Mouse (Mus musculus) hindbrain, embryonic 14.5 days (tissue): ENCODE results near the gene Phkb. TPM values are rescaled to one million over a fixed set of nuclear protein-coding genes. Genes with fewer than 3 reads are reported as not detected.

Experiments
- ATAC-seq: fragments of 200-750 bp; cut with Nextera tagmentation; 2 replicates; pipeline ENCODE4 v1.8.0; 2017; ENCODE audit warnings: moderate number of reproducible peaks, mild to moderate bottlenecking, moderate TSS enrichment, moderate library complexity; ENCODE audit not compliant: low FRiP score
- DNase-seq: peaks from one replicate; pipeline ENCODE4 v3.0.0-alpha.2; 2015; ENCODE audit warnings: low spot score
- H3K27ac ChIP-seq: fragments of 300-500 bp; sonication (generic); 2 replicates; pipeline ENCODE4 v1.5.1; 2014; ENCODE audit warnings: mild to moderate bottlenecking, moderate library complexity
- H3K27me3 ChIP-seq: fragments of 300-500 bp; sonication (generic); 2 replicates; pipeline ENCODE4 v1.6.1; 2014; ENCODE audit warnings: mild to moderate bottlenecking, low read length, mixed read lengths; ENCODE audit not compliant: control insufficient read depth, insufficient read depth
- H3K36me3 ChIP-seq: fragments of 300-500 bp; sonication (generic); replicated peaks from 2 replicates; pipeline ENCODE4 v1.6.1; 2014; ENCODE audit not compliant: control insufficient read depth, insufficient read depth
- H3K4me1 ChIP-seq: fragments of 300-500 bp; sonication (generic); replicated peaks from 2 replicates; pipeline ENCODE4 v1.6.1; 2014; ENCODE audit warnings: antibody characterized with exemption, low read length, mixed read lengths; ENCODE audit not compliant: control insufficient read depth, insufficient read depth
- H3K4me2 ChIP-seq: fragments of 300-500 bp; sonication (generic); replicated peaks from 2 replicates; pipeline ENCODE4 v1.6.1; 2014; ENCODE audit warnings: mild to moderate bottlenecking, moderate library complexity
- H3K4me3 ChIP-seq: fragments of 300-500 bp; sonication (generic); replicated peaks from 2 replicates; pipeline ENCODE4 v1.5.1; 2014; ENCODE audit warnings: mild to moderate bottlenecking, low read length
- H3K9ac ChIP-seq: fragments of 300-500 bp; sonication (generic); 2 replicates; pipeline ENCODE4 v1.6.1; 2014
- H3K9me3 ChIP-seq: fragments of 300-500 bp; sonication (generic); 2 replicates; pipeline ENCODE4 v1.6.1; 2016; ENCODE audit warnings: low read length; ENCODE audit not compliant: control insufficient read depth
- WGBS: fragments of 180-500 bp; shearing (Covaris S2); extraction: QIAGEN DNeasy Blood & Tissue Kit; methylation state at CpG from one replicate; pipeline ENCODE4 v1.1.7; 2014; 5-methylcytosine and 5-hydroxymethylcytosine counted together
- polyA plus RNA-seq: library from polyadenylated mRNA; unstranded; fragments of >200 nt; fragmentation: Nextera tagmentation; extraction: Ambion mirVana; gene quantifications from 2 replicates; pipeline ENCODE4 v1.2.1, GENCODE M21; 2014

Gene Phkb
- polyA plus RNA-seq, 1 experiment from 2014 or later, result 50.8 TPM

DNA sequence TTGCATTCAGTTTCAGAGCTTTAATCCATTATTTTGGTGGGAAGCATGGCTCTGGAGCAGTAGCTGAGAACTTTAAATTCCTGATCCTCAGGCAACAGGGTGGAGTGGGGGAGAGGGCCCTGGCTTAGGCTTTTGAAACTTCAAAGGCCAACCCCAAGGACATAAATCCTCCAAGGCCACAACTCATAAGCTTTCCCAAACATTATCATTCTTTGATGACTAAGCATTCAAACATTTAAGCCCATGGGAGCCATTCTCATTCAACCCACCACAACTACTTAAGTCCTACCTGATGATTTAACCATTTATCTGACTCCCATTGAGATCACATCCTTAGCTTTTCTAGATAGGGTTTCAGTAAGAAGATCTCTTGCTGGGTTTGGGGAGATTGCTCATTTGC lies 84.2 kb downstream of the Phkb start:
- no peaks in the 10 kb centered on the region for H3K4me1 ChIP-seq
- H3K4me3 ChIP-seq, result no peak overlapping the region
- H3K4me2 ChIP-seq, result no peak overlapping the region
- no peak overlapping the region for H3K9ac ChIP-seq
- no peaks in the 10 kb centered on the region for H3K27me3 ChIP-seq
- DNase-seq, result no peak
- H3K36me3 ChIP-seq, result no peaks in the 10 kb centered on the region
- no peak for ATAC-seq
- H3K27ac ChIP-seq, result no peak overlapping the region
- H3K9me3 ChIP-seq, result no peaks in the 10 kb centered on the region

DNA sequence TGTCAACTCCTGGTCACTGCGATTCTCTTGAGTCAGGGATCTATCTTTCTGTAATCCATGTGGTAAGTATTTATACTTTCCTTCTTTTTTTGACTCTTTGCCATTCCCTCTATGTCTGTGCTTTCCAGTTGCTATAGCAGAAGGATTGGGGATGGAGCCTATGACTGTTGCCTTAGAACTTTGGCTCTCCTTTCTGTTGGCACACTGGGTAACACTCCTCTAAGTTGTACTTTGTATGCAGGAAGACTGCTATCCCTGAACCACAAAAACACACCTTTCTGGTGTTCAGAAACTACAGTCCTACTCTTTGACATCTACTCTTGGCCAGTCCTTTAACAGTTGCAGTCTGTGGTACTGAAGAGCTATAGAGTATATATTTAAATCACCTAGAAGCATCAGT lies 84.8 kb downstream of the Phkb start:
- 86% methylated on average over 1 of the region's 1 CpGs for WGBS
- no peak for ATAC-seq

DNA sequence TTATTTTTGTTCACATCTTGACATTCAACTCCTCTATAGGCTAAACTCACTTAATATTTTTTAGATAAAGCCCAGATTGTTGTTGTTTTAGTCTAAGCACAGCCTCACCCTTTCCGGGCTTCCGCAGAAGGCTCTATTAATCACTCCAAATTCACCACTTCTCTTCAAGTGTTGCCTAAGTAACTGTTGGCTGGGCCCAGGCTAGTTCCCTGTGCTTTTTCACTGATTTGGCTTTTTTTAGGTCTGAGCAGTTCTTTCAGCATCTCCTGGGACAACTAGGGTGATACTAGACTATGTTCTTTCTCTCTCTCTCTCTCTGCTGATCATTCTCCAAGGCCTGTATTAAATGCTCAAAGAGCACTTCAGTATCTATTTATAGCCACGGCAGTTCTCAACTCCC lies 85.3 kb downstream of the Phkb start:
- Histone ChIP-seq H3K4me3 (no peak overlapping the region), H3K4me1 (no peaks in the 10 kb centered on the region), H3K4me2 (no peak overlapping the region), H3K27me3 (no peaks in the 10 kb centered on the region), H3K27ac (peak overlapping the region; percentile 33; the same call in 1 of the 2 replicates), H3K9me3 (no peaks in the 10 kb centered on the region), H3K36me3 (no peaks in the 10 kb centered on the region), H3K9ac (no peak overlapping the region)
- ATAC-seq, result no peak; the same call in 1 of the 2 replicates
- 64% methylated on average over 3 of the region's 3 CpGs for WGBS
- DNase-seq, result no peak

More for the DNA sequence above, 84.8 kb downstream of the Phkb start:
- H3K9me3 ChIP-seq, result no peaks in the 10 kb centered on the region
- H3K36me3 ChIP-seq, result no peaks in the 10 kb centered on the region
- H3K4me3 ChIP-seq, result no peak overlapping the region
- no peak overlapping the region for H3K9ac ChIP-seq
- H3K4me2 ChIP-seq, result no peak overlapping the region
- no peaks in the 10 kb centered on the region for H3K27me3 ChIP-seq
- H3K4me1 ChIP-seq, result no peaks in the 10 kb centered on the region
- no peak for DNase-seq
- H3K27ac ChIP-seq, result peak overlapping the region; percentile 33; the same call in 1 of the 2 replicates

GRCm38 (mm10) chr8:85936148-85936547 lies 95.4 kb downstream of the Phkb start:
- WGBS, result 93% methylated on average over 5 of the region's 5 CpGs
- no peak overlapping the region for H3K4me3 ChIP-seq
- no peaks in the 10 kb centered on the region for H3K4me1 ChIP-seq
- H3K27me3 ChIP-seq, result no peaks in the 10 kb centered on the region
- no peaks in the 10 kb centered on the region for H3K9me3 ChIP-seq
- no peaks in the 10 kb centered on the region for H3K36me3 ChIP-seq
- no peak overlapping the region for H3K4me2 ChIP-seq
- ATAC-seq, result no peak
- no peak overlapping the region for H3K27ac ChIP-seq
- H3K9ac ChIP-seq, result no peak overlapping the region
- DNase-seq, result no peak

- Histone ChIP-seq H3K4me1 (no peaks in the 10 kb centered on the region), H3K36me3 (peaks cover 5% of the 10 kb centered on the region; the same call in 1 of the 2 replicates), H3K4me3 (no peak overlapping the region), H3K4me2 (no peak overlapping the region), H3K9me3 (no peaks in the 10 kb centered on the region), H3K27me3 (no peaks in the 10 kb centered on the region), H3K27ac (no peak overlapping the region), H3K9ac (no peak overlapping the region)
- WGBS, result 80% methylated on average over 7 of the region's 7 CpGs
- ATAC-seq (no peak), DNase-seq (no peak)
Observed at GRCm38 (mm10) chr8:85937343-85937742, 96.6 kb downstream of the Phkb start.

DNA sequence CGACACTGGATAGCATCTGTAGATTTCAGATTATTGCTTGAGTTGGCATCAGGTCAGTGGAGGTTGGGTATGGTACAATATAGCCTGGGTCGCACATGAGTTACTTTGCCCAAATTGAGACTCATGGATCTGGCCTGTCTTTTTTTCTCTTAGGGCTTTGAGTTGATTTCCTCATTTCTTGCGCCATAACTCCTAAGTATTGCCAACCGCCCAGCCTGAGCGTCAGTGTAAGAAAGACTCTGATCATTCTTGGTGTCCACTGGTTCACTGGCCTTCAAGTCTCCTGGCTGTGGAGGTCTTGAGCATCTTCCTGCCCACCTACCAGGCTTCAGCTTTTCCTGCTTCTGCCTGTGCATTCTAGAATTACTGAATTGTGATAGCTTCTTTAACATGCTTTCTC lies 104.1 kb downstream of the Phkb start:
- DNase-seq (no peak), ATAC-seq (no peak)
- Histone ChIP-seq H3K4me2 (no peak overlapping the region), H3K36me3 (peaks cover 10% of the 10 kb centered on the region; the same call in 1 of the 2 replicates), H3K9ac (no peak overlapping the region), H3K27me3 (no peaks in the 10 kb centered on the region), H3K9me3 (no peaks in the 10 kb centered on the region), H3K4me3 (no peak overlapping the region), H3K4me1 (no peaks in the 10 kb centered on the region), H3K27ac (no peak overlapping the region)
- WGBS, result 95% methylated on average over 5 of the region's 5 CpGs

DNA sequence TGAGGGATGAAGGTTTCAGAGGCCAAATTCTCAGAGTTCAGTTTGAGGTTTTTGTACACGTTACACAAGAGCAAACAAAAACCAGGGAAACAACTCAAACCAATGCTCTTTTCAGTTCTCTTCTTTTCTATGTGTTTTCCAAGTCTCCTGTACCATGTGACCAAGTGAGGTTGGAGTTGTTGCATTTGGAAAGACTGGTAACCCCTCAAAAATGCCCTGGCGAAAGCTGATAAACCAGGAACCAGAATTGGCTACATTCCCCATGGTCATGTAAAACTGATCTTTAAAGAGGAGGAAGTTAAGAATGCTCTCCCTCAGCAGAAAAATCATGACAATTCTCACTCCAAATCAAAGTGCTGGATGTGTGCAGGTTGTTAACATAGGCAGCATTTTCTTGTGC lies 117.6 kb downstream of the Phkb start:
- no peak for ATAC-seq

GRCm38 (mm10) chr8:85959880-85960279 lies 119.1 kb downstream of the Phkb start:
- Histone ChIP-seq H3K4me3 (no peak overlapping the region), H3K27me3 (no peaks in the 10 kb centered on the region), H3K4me1 (no peaks in the 10 kb centered on the region), H3K4me2 (no peak overlapping the region), H3K9ac (no peak overlapping the region), H3K27ac (no peak overlapping the region), H3K36me3 (no peaks in the 10 kb centered on the region), H3K9me3 (no peaks in the 10 kb centered on the region)
- ATAC-seq, result no peak
- 98% methylated on average over 4 of the region's 4 CpGs for WGBS
- no peak for DNase-seq

More for the DNA sequence above, 117.6 kb downstream of the Phkb start:
- Histone ChIP-seq H3K9ac (no peak overlapping the region), H3K9me3 (no peaks in the 10 kb centered on the region), H3K27me3 (no peaks in the 10 kb centered on the region), H3K4me3 (no peak overlapping the region), H3K4me1 (no peaks in the 10 kb centered on the region), H3K27ac (no peak overlapping the region), H3K4me2 (no peak overlapping the region), H3K36me3 (no peaks in the 10 kb centered on the region)
- 94% methylated on average over 2 of the region's 2 CpGs for WGBS
- no peak for DNase-seq

DNA sequence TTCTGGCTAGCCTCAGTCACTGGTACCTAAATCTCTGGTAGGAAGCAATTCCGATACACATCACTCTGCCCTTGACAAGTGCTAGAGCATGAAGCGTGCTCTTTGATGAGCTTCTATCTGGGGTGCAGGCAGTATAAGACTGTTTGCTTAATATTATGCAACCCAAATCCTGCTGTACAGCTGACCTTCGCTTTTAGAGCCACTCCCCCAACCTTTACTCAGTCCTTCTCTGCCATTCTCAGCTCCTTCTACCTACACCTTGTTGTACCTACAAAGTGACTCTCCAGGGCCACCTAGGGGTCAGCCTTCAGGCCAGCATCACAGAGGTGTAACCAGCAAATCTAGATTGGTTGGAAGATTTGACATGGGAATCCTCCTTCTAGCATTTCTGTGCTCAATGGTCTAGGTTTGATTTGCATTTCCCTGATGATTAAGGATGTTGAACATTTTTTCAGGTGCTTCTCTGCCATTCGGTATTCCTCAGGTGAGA lies 136.9 kb downstream of the Phkb start:
- no peaks in the 10 kb centered on the region for H3K27me3 ChIP-seq
- 95% methylated on average over 3 of the region's 4 CpGs for WGBS
- no peak for DNase-seq
- H3K4me1 ChIP-seq, result no peaks in the 10 kb centered on the region
- H3K27ac ChIP-seq, result no peak overlapping the region
- H3K4me3 ChIP-seq, result no peak overlapping the region
- no peak overlapping the region for H3K4me2 ChIP-seq
- H3K9me3 ChIP-seq, result no peaks in the 10 kb centered on the region
- no peak for ATAC-seq
- H3K9ac ChIP-seq, result no peak overlapping the region
- H3K36me3 ChIP-seq, result no peaks in the 10 kb centered on the region

GRCm38 (mm10) chr8:85992911-85993310 lies 152.2 kb downstream of the Phkb start:
- no peak overlapping the region for H3K4me2 ChIP-seq
- no peaks in the 10 kb centered on the region for H3K9me3 ChIP-seq
- DNase-seq (no peak), ATAC-seq (no peak)
- H3K4me1 ChIP-seq, result no peaks in the 10 kb centered on the region
- no peaks in the 10 kb centered on the region for H3K36me3 ChIP-seq
- WGBS, result 91% methylated on average over 1 of the region's 1 CpGs
- H3K27ac ChIP-seq, result no peak overlapping the region
- no peaks in the 10 kb centered on the region for H3K27me3 ChIP-seq
- no peak overlapping the region for H3K9ac ChIP-seq
- H3K4me3 ChIP-seq, result no peak overlapping the region
